Mouse (Mus musculus): ENCODE measurements around the gene Ahcyl1. TPM values are rescaled to one million over a fixed set of nuclear protein-coding genes. Genes with fewer than 3 reads are reported as not detected.
"Not testable (repeated sequence)": the region's sequence is repeated elsewhere in the genome, so short reads cannot be mapped to it uniquely, and the experiment has no call there.

Gene Ahcyl1
- polyA plus RNA-seq, 1 experiment from 2014 or later: 229 TPM

DNA sequence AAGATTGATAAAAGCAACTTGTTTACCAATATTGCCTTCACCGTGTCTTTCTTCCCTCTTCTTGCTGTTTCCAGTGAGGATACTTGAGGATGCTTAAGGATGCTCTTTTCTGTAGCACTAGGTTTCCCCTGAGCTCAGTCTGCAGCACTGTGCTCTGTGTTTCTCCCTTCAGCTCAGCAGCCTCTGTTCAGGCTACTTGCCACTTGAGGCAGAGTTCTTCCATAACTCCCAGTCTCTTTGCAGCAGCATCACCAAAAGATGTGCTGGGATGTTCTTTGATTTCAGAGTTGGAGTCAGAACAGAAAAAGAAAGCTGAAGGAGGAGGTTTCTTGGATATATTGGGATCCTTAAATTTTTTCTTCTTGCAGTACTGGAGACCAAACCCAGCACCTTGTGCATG lies 42.3 kb upstream of the Ahcyl1 start:
- no peak for TF ChIP-seq CTCF (IDR thresholded peaks at IDR 0.05)
- ATAC-seq: no peak
- DNase-seq (ENCODE audit: low read depth, low spot score): no peak
- ChIA-PET POLR2A (interaction anchor here (0.7 to 5.5 kb wide), 4 partner anchors 13 to 310 kb away, joined by 3 to 43 read pairs (median 4); partner anchors contain the start of gene Csf1), CTCF (interaction anchor here (0.6 to 5.5 kb wide), 9 partner anchors 10 to 180 kb away, joined by 3 to 55 read pairs (median 4); partner anchors contain the start of genes Ahcyl1 and Csf1)
- H3K27me3 ChIP-seq: no peaks in the 10 kb centered on the region
- in situ Hi-C loops (cut with MboI; ENCODE audit: low pct_unique_long_range_greater_than_20kb): no loop called here

DNA sequence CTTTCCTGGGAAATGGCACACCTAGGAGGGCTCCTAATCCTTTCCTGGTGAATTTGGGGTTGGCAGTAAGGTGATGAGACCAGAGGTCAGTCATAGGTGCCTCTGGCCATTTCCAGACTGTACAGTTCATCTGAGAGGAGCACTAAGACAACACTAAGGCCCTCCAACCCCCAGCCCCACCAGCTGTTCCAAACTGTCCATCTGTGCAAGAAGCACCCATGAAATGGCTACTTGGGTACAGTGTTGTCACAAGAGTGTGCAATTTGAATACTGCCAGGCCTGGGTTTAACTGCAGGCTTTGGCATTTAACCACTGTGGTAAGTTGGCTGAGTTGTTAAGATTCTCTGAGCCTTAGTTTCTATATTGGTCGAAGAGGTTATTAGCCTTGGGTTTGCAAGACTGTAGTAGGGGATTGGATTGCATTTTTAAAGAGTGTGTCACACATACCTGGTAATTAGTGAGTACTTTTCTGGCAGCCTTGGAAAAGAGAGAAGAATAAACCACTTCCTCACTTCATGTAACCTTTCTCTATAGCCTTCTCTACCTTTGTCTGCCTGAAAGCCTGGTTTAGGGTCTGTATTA lies 41.3 kb upstream of the Ahcyl1 start:
- POLR2A ChIA-PET: interaction anchor here (0.9 to 1.6 kb wide), 7 partner anchors 8 to 56 kb away, joined by 3 to 8 read pairs (median 3); partner anchors contain the start of genes Ahcyl1 and Csf1
- CTCF ChIA-PET: interaction anchor here (0.9 to 5.5 kb wide), 15 partner anchors 10 to 181 kb away, joined by 3 to 55 read pairs (median 4); partner anchors contain the start of gene Ahcyl1
- peak; percentile 91 for DNase-seq (ENCODE audit: low read depth, low spot score)
- TF ChIP-seq CTCF (IDR thresholded peaks at IDR 0.05): no peak
- no peaks in the 10 kb centered on the region for H3K27me3 ChIP-seq
- peak; percentile 70 for ATAC-seq
- in situ Hi-C loops (cut with MboI; ENCODE audit: low pct_unique_long_range_greater_than_20kb): no loop called here

DNA sequence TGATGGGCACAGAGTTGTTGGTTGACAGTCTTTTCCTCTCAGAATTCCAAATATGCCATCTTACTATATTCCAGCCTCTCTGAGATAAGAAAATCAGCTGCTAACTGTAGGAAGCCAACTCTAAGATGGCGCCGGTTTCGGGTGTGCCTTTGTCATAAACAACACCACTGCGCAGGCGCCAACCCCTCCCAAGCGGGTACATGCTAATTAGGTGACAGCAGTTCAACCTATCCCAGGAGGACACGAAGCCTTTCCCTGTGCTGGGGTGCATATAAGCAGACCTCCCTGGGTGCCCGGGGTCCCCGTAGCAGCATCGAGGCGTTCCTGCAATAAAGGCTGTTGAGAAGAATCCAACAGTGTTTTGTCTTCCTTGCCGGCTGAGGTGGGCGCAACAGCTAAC lies 39.3 kb upstream of the Ahcyl1 start:
- ChIA-PET POLR2A (interaction anchor here (0.6 to 0.7 kb wide), 2 partner anchors 13 to 51 kb away, joined by 3 read pairs; no protein-coding TSS in a partner anchor), CTCF (interaction anchor here (1.4 to 3.6 kb wide), 5 partner anchors 9 to 40 kb away, joined by 3 to 21 read pairs (median 4); no protein-coding TSS in a partner anchor)
- H3K27me3 ChIP-seq; ATAC-seq; in situ Hi-C loops (cut with MboI; ENCODE audit: low pct_unique_long_range_greater_than_20kb); DNase-seq (ENCODE audit: low read depth, low spot score): not testable (repeated sequence)

DNA sequence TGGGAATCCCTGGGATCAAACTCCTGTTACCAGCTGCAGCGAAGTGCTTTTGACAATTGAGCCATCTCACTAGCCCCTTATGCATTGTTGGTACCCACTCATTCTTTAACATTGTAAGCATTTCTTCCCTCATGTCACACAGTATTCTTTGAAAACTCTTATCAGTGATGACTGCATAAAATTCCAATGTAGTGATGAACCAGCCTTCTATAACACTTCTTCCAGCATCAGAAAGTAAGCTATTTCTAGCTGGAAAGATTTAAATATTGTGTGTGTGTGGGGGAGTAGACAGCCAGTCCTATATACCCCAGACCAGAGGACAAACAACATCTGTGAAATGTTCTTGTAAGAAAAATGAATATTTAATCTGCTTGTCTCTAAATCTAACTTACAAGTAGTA lies 37.0 kb upstream of the Ahcyl1 start:
- H3K27me3 ChIP-seq: no peaks in the 10 kb centered on the region
- TF ChIP-seq CTCF (IDR thresholded peaks at IDR 0.05): no peak
- in situ Hi-C loops (cut with MboI; ENCODE audit: low pct_unique_long_range_greater_than_20kb): no loop called here
- DNase-seq (ENCODE audit: low read depth, low spot score): no peak
- ChIA-PET POLR2A (interaction anchor here (0.6 to 1.0 kb wide), 2 partner anchors 18 to 26 kb away, joined by 3 read pairs; no protein-coding TSS in a partner anchor), CTCF (interaction anchor here (0.6 to 1.2 kb wide), 4 partner anchors 10 to 24 kb away, joined by 3 to 4 read pairs (median 4); no protein-coding TSS in a partner anchor)
- no peak for ATAC-seq

DNA sequence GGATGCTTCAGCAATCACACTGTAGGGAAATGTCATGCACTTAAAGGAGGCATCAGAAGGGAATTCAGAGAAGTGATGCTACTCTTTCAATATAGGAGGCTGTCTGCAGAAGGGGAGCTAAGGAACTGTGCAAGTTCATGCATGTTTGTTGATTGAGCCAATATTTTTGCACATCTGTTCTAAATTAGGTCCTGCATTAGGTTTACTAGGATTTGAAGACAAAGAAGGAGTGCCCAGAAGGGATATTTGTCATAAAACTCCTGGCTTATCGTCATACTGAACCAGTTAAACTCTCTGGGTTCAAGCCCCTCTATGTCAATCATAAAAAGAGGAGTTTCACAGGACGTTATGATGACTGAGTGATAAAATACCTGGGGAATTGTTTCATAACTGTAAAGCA lies 33.9 kb upstream of the Ahcyl1 start:
- H3K27me3 ChIP-seq: no peaks in the 10 kb centered on the region
- no peak for ATAC-seq
- no peak for DNase-seq (ENCODE audit: low read depth, low spot score)
- in situ Hi-C loops (cut with MboI; ENCODE audit: low pct_unique_long_range_greater_than_20kb): no loop called here
- no peak for TF ChIP-seq CTCF (IDR thresholded peaks at IDR 0.05)
- ChIA-PET CTCF (interaction anchor here (1.7 to 1.8 kb wide), 2 partner anchors 10 to 14 kb away, joined by 4 to 6 read pairs; no protein-coding TSS in a partner anchor), POLR2A (no interaction called here)

GRCm38 (mm10) chr3:107728509-107728908 lies 32.1 kb upstream of the Ahcyl1 start:
- POLR2A ChIA-PET: interaction anchor here (0.5 kb wide), 1 partner anchor 817 kb away, joined by 3 read pairs; no protein-coding TSS in a partner anchor
- DNase-seq (ENCODE audit: low read depth, low spot score) (no peak), ATAC-seq (no peak)
- TF ChIP-seq CTCF (IDR thresholded peaks at IDR 0.05): no peak
- in situ Hi-C loops (cut with MboI; ENCODE audit: low pct_unique_long_range_greater_than_20kb): no loop called here
- CTCF ChIA-PET: interaction anchor here (1.5 to 7.2 kb wide), 4 partner anchors 9 to 24 kb away, joined by 3 to 39 read pairs (median 22); no protein-coding TSS in a partner anchor
- H3K27me3 ChIP-seq: no peaks in the 10 kb centered on the region

GRCm38 (mm10) chr3:107715971-107716370 lies 19.6 kb upstream of the Ahcyl1 start:
- POLR2A ChIA-PET: interaction anchor here (1.1 to 1.9 kb wide), 3 partner anchors 17 to 78 kb away, joined by 3 to 10 read pairs (median 4); partner anchors contain the start of gene Ahcyl1
- DNase-seq (ENCODE audit: low read depth, low spot score) (no peak), ATAC-seq (no peak)
- CTCF ChIA-PET: interaction anchor here (0.9 to 5.3 kb wide), 12 partner anchors 8 to 151 kb away, joined by 3 to 39 read pairs (median 5); no protein-coding TSS in a partner anchor
- no peak for TF ChIP-seq CTCF (IDR thresholded peaks at IDR 0.05)
- in situ Hi-C loops (cut with MboI; ENCODE audit: low pct_unique_long_range_greater_than_20kb): no loop called here
- H3K27me3 ChIP-seq: no peaks in the 10 kb centered on the region

DNA sequence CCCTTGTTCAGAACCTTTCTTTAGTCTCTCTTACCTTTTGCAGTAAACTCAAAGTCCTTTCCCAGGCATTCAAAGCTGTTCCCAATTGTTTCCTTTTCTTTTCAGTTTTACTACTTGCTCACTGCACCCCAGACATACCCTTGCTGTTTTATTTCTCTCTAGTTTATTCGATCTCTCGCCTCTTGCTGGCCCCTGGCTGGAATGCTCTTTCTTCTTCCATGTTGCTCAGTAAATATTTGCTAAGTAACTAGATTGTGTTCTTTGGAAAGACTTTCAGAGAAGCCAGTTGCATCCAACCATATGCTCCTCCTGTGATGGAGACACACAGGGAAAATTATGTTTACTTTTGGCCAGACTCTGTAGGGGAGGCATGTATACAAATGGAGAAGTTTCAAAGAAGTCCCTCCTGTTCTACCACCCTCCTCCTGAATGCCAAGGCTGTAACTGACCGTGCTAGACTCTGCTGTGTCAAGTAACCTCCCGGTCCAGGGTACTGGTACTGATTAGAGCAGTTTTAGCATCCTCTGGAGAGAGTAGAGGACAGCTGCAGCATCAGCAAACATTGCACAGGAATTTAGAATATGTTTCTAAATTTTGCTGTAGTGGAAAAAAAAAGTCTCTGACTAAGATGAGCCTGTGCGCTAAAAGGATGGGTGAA lies 18.0 kb upstream of the Ahcyl1 start:
- ATAC-seq (no peak), DNase-seq (ENCODE audit: low read depth, low spot score) (no peak)
- no peak for TF ChIP-seq CTCF (IDR thresholded peaks at IDR 0.05)
- CTCF ChIA-PET: interaction anchor here (1.0 to 5.1 kb wide), 7 partner anchors 8 to 150 kb away, joined by 3 to 39 read pairs (median 5); no protein-coding TSS in a partner anchor
- POLR2A ChIA-PET: interaction anchor here (0.8 to 1.9 kb wide), 4 partner anchors 8 to 80 kb away, joined by 3 to 4 read pairs (median 4); no protein-coding TSS in a partner anchor
- in situ Hi-C loops (cut with MboI; ENCODE audit: low pct_unique_long_range_greater_than_20kb): no loop called here
- H3K27me3 ChIP-seq: no peaks in the 10 kb centered on the region

- ChIA-PET CTCF (interaction anchor here (5.8 kb wide), 1 partner anchor 13 kb away, joined by 39 read pairs; no protein-coding TSS in a partner anchor), POLR2A (interaction anchor here (1.6 kb wide), 1 partner anchor 12 kb away, joined by 4 read pairs; no protein-coding TSS in a partner anchor)
- no peaks in the 10 kb centered on the region for H3K27me3 ChIP-seq
- in situ Hi-C loops (cut with MboI; ENCODE audit: low pct_unique_long_range_greater_than_20kb): no loop called here
- DNase-seq (ENCODE audit: low read depth, low spot score): no peak
- no peak for TF ChIP-seq CTCF (IDR thresholded peaks at IDR 0.05)
- ATAC-seq: no peak
These were observed 15.7 kb upstream of the Ahcyl1 start for GRCm38 (mm10) chr3:107712081-107712480.

DNA sequence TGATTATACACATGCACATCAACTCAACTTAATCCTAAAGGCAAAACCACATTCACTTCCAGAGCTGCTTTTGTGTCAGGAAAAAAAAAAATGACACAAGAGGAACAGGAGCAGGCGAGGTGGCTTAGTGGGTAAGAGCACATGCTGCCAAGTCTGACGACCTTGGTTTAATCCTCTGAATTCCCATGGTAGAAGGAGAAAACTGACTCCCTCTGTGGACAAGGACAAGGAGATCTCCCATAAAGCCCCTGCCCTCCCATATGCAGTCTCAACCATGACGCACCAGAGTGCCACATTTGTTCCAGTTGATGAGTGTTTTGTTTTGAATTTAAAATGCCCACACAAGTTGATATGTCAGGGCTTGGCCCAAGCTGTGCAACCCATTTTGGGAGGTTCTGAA lies 12.8 kb upstream of the Ahcyl1 start:
- ATAC-seq (no peak), DNase-seq (ENCODE audit: low read depth, low spot score) (no peak)
- TF ChIP-seq CTCF (IDR thresholded peaks at IDR 0.05): no peak
- CTCF ChIA-PET: interaction anchor here (1.0 to 8.9 kb wide), 5 partner anchors 9 to 31 kb away, joined by 3 to 55 read pairs (median 33); no protein-coding TSS in a partner anchor
- POLR2A ChIA-PET: no interaction called here
- in situ Hi-C loops (cut with MboI; ENCODE audit: low pct_unique_long_range_greater_than_20kb): loop anchor here (10.0 kb wide), 1 partner anchor 436 kb away; the partner anchor contains the start of gene Gnai3
- no peaks in the 10 kb centered on the region for H3K27me3 ChIP-seq
